Mouse (Mus musculus): ENCODE measurements around the gene 2210407C18Rik. TPM values are rescaled to one million over a fixed set of nuclear protein-coding genes. Genes with fewer than 3 reads are reported as not detected.

2210407C18Rik gene
- total RNA-seq, 2 experiments from 2014 or later = not detected

GRCm38 (mm10) chr11:58602800-58603560 is 12.9 kb downstream of the 2210407C18Rik start:
- ATAC-seq (replicated peaks; ENCODE audit: low FRiP score, low TSS enrichment, poor library complexity, severe bottlenecking) = 0 out of 2 replicates have a peak, but pooled peaks have one; percentile 50

GRCm38 (mm10) chr11:58602062-58602461 is 13.8 kb downstream of the 2210407C18Rik start:
- no peak for ATAC-seq (replicated peaks; ENCODE audit: low FRiP score, low TSS enrichment, poor library complexity, severe bottlenecking)

GRCm38 (mm10) chr11:58597837-58598236 is 18.0 kb downstream of the 2210407C18Rik start:
- ATAC-seq (replicated peaks; ENCODE audit: low FRiP score, low TSS enrichment, poor library complexity, severe bottlenecking) = no peak

- no peak for ATAC-seq (replicated peaks; ENCODE audit: low FRiP score, low TSS enrichment, poor library complexity, severe bottlenecking)
These were observed 21.1 kb downstream of the 2210407C18Rik start, which contains the start of gene Olfr324 for GRCm38 (mm10) chr11:58594814-58595213. Olfr324 (plus strand) TSS chr11:58595114.

GRCm38 (mm10) chr11:58588620-58589250 is 27.1 kb downstream of the 2210407C18Rik start:
- ATAC-seq (replicated peaks; ENCODE audit: low FRiP score, low TSS enrichment, poor library complexity, severe bottlenecking) = no peak

GRCm38 (mm10) chr11:58587898-58588348 is 28.0 kb downstream of the 2210407C18Rik start:
- peak; percentile 99 for ATAC-seq (replicated peaks; ENCODE audit: low FRiP score, low TSS enrichment, poor library complexity, severe bottlenecking)

GRCm38 (mm10) chr11:58578636-58579035 is 37.2 kb downstream of the 2210407C18Rik start:
- no peak for ATAC-seq (replicated peaks; ENCODE audit: low FRiP score, low TSS enrichment, poor library complexity, severe bottlenecking)

- ATAC-seq (replicated peaks; ENCODE audit: low FRiP score, low TSS enrichment, poor library complexity, severe bottlenecking) = no peak
These were observed 38.4 kb downstream of the 2210407C18Rik start, which contains the start of gene Olfr325 for GRCm38 (mm10) chr11:58577430-58577829. Olfr325 (plus strand) TSS chr11:58577730.

GRCm38 (mm10) chr11:58570405-58570804 is 45.5 kb downstream of the 2210407C18Rik start, which contains the start of gene Olfr224:
Olfr224 (minus strand) TSS chr11:58570553.
- no peak for ATAC-seq (replicated peaks; ENCODE audit: low FRiP score, low TSS enrichment, poor library complexity, severe bottlenecking)

Other genes starting within 250 kb of the 2210407C18Rik start
- gene Lypd8, start 237.0 kb downstream of the 2210407C18Rik start, total RNA-seq (2014; fragmentation: Nextera tagmentation) = not detected in 2 replicates
- gene Lypd8, start 237.0 kb downstream of the 2210407C18Rik start, total RNA-seq (2017) = not detected in 2 replicates
- not detected in 2 replicates for gene 1810065E05Rik, start 195.0 kb downstream of the 2210407C18Rik start, total RNA-seq (2014; fragmentation: Nextera tagmentation)
- gene 1810065E05Rik, start 195.0 kb downstream of the 2210407C18Rik start, total RNA-seq (2017) = not detected in 2 replicates
- not detected in 2 replicates for gene Gm12253, start 183.5 kb downstream of the 2210407C18Rik start, total RNA-seq (2014; fragmentation: Nextera tagmentation)
- gene Gm12253, start 183.5 kb downstream of the 2210407C18Rik start, total RNA-seq (2017) = not detected in 2 replicates
- not detected in 2 replicates for gene Lypd9, start 163.2 kb downstream of the 2210407C18Rik start, total RNA-seq (2014; fragmentation: Nextera tagmentation)
- not detected in 2 replicates for gene Lypd9, start 163.2 kb downstream of the 2210407C18Rik start, total RNA-seq (2017)
- gene Olfr30, start 153.8 kb downstream of the 2210407C18Rik start, total RNA-seq (2014; fragmentation: Nextera tagmentation) = not detected in 2 replicates
- not detected in 2 replicates for gene Olfr30, start 153.8 kb downstream of the 2210407C18Rik start, total RNA-seq (2017)
- gene Olfr332, start 123.5 kb downstream of the 2210407C18Rik start, total RNA-seq (2014; fragmentation: Nextera tagmentation) = not detected in 2 replicates
- gene Olfr332, start 123.5 kb downstream of the 2210407C18Rik start, total RNA-seq (2017) = not detected in 2 replicates
- gene Olfr331, start 113.5 kb downstream of the 2210407C18Rik start, total RNA-seq (2014; fragmentation: Nextera tagmentation) = not detected in 2 replicates
- not detected in 2 replicates for gene Olfr331, start 113.5 kb downstream of the 2210407C18Rik start, total RNA-seq (2017)
- gene Olfr330, start 81.2 kb downstream of the 2210407C18Rik start, total RNA-seq (2014; fragmentation: Nextera tagmentation) = not detected in 2 replicates
- gene Olfr330, start 81.2 kb downstream of the 2210407C18Rik start, total RNA-seq (2017) = not detected in 2 replicates
- gene Olfr329-ps, start 69.7 kb downstream of the 2210407C18Rik start, total RNA-seq (2014; fragmentation: Nextera tagmentation) = not detected in 2 replicates
- gene Olfr329-ps, start 69.7 kb downstream of the 2210407C18Rik start, total RNA-seq (2017) = not detected in 2 replicates
- gene Olfr328, start 60.4 kb downstream of the 2210407C18Rik start, total RNA-seq (2014; fragmentation: Nextera tagmentation) = not detected in 2 replicates
- gene Olfr328, start 60.4 kb downstream of the 2210407C18Rik start, total RNA-seq (2017) = not detected in 2 replicates
- gene Olfr224, start 45.5 kb downstream of the 2210407C18Rik start, total RNA-seq (2014; fragmentation: Nextera tagmentation) = not detected in 2 replicates
- gene Olfr224, start 45.5 kb downstream of the 2210407C18Rik start, total RNA-seq (2017) = not detected in 2 replicates
- not detected in 2 replicates for gene Olfr325, start 38.3 kb downstream of the 2210407C18Rik start, total RNA-seq (2014; fragmentation: Nextera tagmentation)
- not detected in 2 replicates for gene Olfr325, start 38.3 kb downstream of the 2210407C18Rik start, total RNA-seq (2017)
- not detected in 2 replicates for gene Olfr324, start 21.0 kb downstream of the 2210407C18Rik start, total RNA-seq (2014; fragmentation: Nextera tagmentation)
- gene Olfr324, start 21.0 kb downstream of the 2210407C18Rik start, total RNA-seq (2017) = not detected in 2 replicates
- gene Olfr323, start 14.4 kb upstream of the 2210407C18Rik start, total RNA-seq (2014; fragmentation: Nextera tagmentation) = not detected in 2 replicates
- gene Olfr323, start 14.4 kb upstream of the 2210407C18Rik start, total RNA-seq (2017) = not detected in 2 replicates
- gene Trim58, start 24.4 kb upstream of the 2210407C18Rik start, total RNA-seq (2014; fragmentation: Nextera tagmentation) = 10.9 and 13.2 TPM in 2 replicates
- gene Trim58, start 24.4 kb upstream of the 2210407C18Rik start, total RNA-seq (2017) = 5.3 and 8.0 TPM in 2 replicates
- gene Olfr322, start 42.7 kb upstream of the 2210407C18Rik start, total RNA-seq (2014; fragmentation: Nextera tagmentation) = not detected in 2 replicates
- 0.15 TPM in 1 of 2 replicates, not detected in the other for gene Olfr322, start 42.7 kb upstream of the 2210407C18Rik start, total RNA-seq (2017)
- not detected in 2 replicates for gene Olfr320, start 65.0 kb upstream of the 2210407C18Rik start, total RNA-seq (2014; fragmentation: Nextera tagmentation)
- not detected in 2 replicates for gene Olfr320, start 65.0 kb upstream of the 2210407C18Rik start, total RNA-seq (2017)
- gene Olfr319, start 83.1 kb upstream of the 2210407C18Rik start, total RNA-seq (2014; fragmentation: Nextera tagmentation) = not detected in 2 replicates
- gene Olfr319, start 83.1 kb upstream of the 2210407C18Rik start, total RNA-seq (2017) = not detected in 2 replicates
- gene Olfr318, start 107.9 kb upstream of the 2210407C18Rik start, total RNA-seq (2014; fragmentation: Nextera tagmentation) = not detected in 2 replicates
- not detected in 2 replicates for gene Olfr318, start 107.9 kb upstream of the 2210407C18Rik start, total RNA-seq (2017)
- not detected in 2 replicates for gene Olfr317, start 123.1 kb upstream of the 2210407C18Rik start, total RNA-seq (2014; fragmentation: Nextera tagmentation)
- not detected in 2 replicates for gene Olfr317, start 123.1 kb upstream of the 2210407C18Rik start, total RNA-seq (2017)
- gene Olfr316, start 136.7 kb upstream of the 2210407C18Rik start, total RNA-seq (2014; fragmentation: Nextera tagmentation) = not detected in 2 replicates
- not detected in 2 replicates for gene Olfr316, start 136.7 kb upstream of the 2210407C18Rik start, total RNA-seq (2017)
- not detected in 2 replicates for gene Olfr315, start 157.1 kb upstream of the 2210407C18Rik start, total RNA-seq (2014; fragmentation: Nextera tagmentation)
- not detected in 2 replicates for gene Olfr315, start 157.1 kb upstream of the 2210407C18Rik start, total RNA-seq (2017)
- not detected in 2 replicates for gene Olfr314, start 166.9 kb upstream of the 2210407C18Rik start, total RNA-seq (2014; fragmentation: Nextera tagmentation)
- not detected in 2 replicates for gene Olfr314, start 166.9 kb upstream of the 2210407C18Rik start, total RNA-seq (2017)
- gene Fam183b, start 185.9 kb upstream of the 2210407C18Rik start, total RNA-seq (2014; fragmentation: Nextera tagmentation) = not detected in 2 replicates
- gene Fam183b, start 185.9 kb upstream of the 2210407C18Rik start, total RNA-seq (2017) = not detected in 2 replicates
- not detected in 2 replicates for gene Olfr313, start 198.9 kb upstream of the 2210407C18Rik start, total RNA-seq (2014; fragmentation: Nextera tagmentation)
- gene Olfr313, start 198.9 kb upstream of the 2210407C18Rik start, total RNA-seq (2017) = not detected in 2 replicates
- not detected in 2 replicates for gene Olfr312, start 213.2 kb upstream of the 2210407C18Rik start, total RNA-seq (2014; fragmentation: Nextera tagmentation)
- not detected in 2 replicates for gene Olfr312, start 213.2 kb upstream of the 2210407C18Rik start, total RNA-seq (2017)
- not detected in 2 replicates for gene Olfr311, start 223.2 kb upstream of the 2210407C18Rik start, total RNA-seq (2014; fragmentation: Nextera tagmentation)
- gene Olfr311, start 223.2 kb upstream of the 2210407C18Rik start, total RNA-seq (2017) = not detected in 2 replicates
- gene Gm12258, start 231.1 kb upstream of the 2210407C18Rik start, total RNA-seq (2014; fragmentation: Nextera tagmentation) = 3.4 and 6.6 TPM in 2 replicates
- gene Gm12258, start 231.1 kb upstream of the 2210407C18Rik start, total RNA-seq (2017) = 0.75 and 7.4 TPM in 2 replicates